In genomic region chr14:6606436-6606835, GRCm38 (mm10) we compare ENCODE assay signal across 21 mouse cellular contexts. TPM values are rescaled to one million over a fixed set of nuclear protein-coding genes. Genes with fewer than 3 reads are reported as not detected.
DNase-seq lines count a peak whose midpoint lies in the region; TF ChIP-seq lines count a peak whose summit lies in the region.
"Not testable (repeated sequence)": the region's sequence is repeated elsewhere in the genome, so short reads cannot be mapped to it uniquely, and the experiment has no call there.
"Had no signal": no experiment of that assay in that cellular context is flagged by ENCODE, and none has a peak within 500 bp of the region (broad histone marks: within the 10 kb centered on the region; RNA-seq: fewer than 3 reads in every experiment).

No protein-coding gene starts in this region.

- peak; percentile 0 for DNase-seq in CD8-positive naive resting alpha-beta T cell, adult 2 months (ENCODE audit: low read depth in 2 of 2, low spot score in 2 of 2)
- peak; percentile 0 to 1 for DNase-seq in cerebellum, postnatal 10 days
- peak; percentile 6 to 16 for DNase-seq in gastrocnemius, postnatal 4 days (ENCODE audit: low spot score in 2 of 2)
- DNase-seq in kidney, adult 18-20 months, result peak; percentile 2
- DNase-seq in layer of hippocampus, adult 9-11 months, result peak; percentile 3
- peak; percentile 2 for DNase-seq in lung, adult 2 months
- peak; percentile 1 for DNase-seq in right cerebral cortex, postnatal 4 days
- DNase-seq in urinary bladder, adult 2 months (ENCODE audit: low spot score), result peak; percentile 17

- WGBS in lung, adult 2 months, result no CpG with 5 or more reads among the region's 1 CpGs

- not testable (repeated sequence) for H3K4me3 ChIP-seq in lung, adult 2 months (replicated peaks; ENCODE audit: extremely low read depth, low read depth, low read length)

- H3K4me1 ChIP-seq in lung, adult 2 months (ENCODE audit: control insufficient read depth, insufficient read depth, low read length), result not testable (repeated sequence)

- TF ChIP-seq POLR2A in lung, adult 2 months (IDR thresholded peaks at IDR 0.05; ENCODE audit: borderline replicate concordance, extremely low read depth, low read depth, low read length), result not testable (repeated sequence)

- TF ChIP-seq CTCF in lung, adult 2 months (IDR thresholded peaks at IDR 0.05; ENCODE audit: insufficient read depth, low read length), result not testable (repeated sequence)

RNA-seq across cellular contexts. Expression of gene Gm3460, which starts 15.8 kb away (rescaled TPM):
- not detected for total RNA-seq in gastrocnemius, postnatal 4 days (2021)
- polyA plus RNA-seq in lung, adult 2 months (2012; rRNA removed), result not detected in 2 replicates
- polyA plus RNA-seq in urinary bladder, adult 2 months (2012; rRNA removed), result not detected in 2 replicates
- total RNA-seq: adrenal gland, postnatal 14 days; hematopoietic stem cell, adult 5-6 weeks; hindbrain, postnatal 0 days; megakaryocyte-erythroid progenitor cell, adult 5-6 weeks; MEL had no signal
- polyA plus RNA-seq: CD4-positive, CD25-positive, alpha-beta regulatory T cell, adult 4 months; cortical plate, adult 2 months; embryonic facial prominence, embryonic 12.5 days; forebrain, embryonic 15.5 days; large intestine, adult 2 months; limb, embryonic 15.5 days; liver, embryonic 16.5 days; midbrain, embryonic 16.5 days had no signal

RNA-seq across cellular contexts. Expression of gene Gm3629, which starts 16.0 kb away (rescaled TPM):
- 1 to 10 TPM; 1.5 TPM for total RNA-seq in gastrocnemius, postnatal 4 days (2021)
- polyA plus RNA-seq in lung, adult 2 months (2012; rRNA removed), result 0.11 and 0.14 TPM in 2 replicates
- polyA plus RNA-seq in urinary bladder, adult 2 months (2012; rRNA removed), result 0.75 and 0.87 TPM in 2 replicates
- total RNA-seq: hindbrain, postnatal 0 days; megakaryocyte-erythroid progenitor cell, adult 5-6 weeks; MEL had no signal
- polyA plus RNA-seq: large intestine, adult 2 months; limb, embryonic 15.5 days; liver, embryonic 16.5 days had no signal
